Mouse (Mus musculus): Measurements from ENCODE around the gene Chrna9. TPM values are rescaled to one million over a fixed set of nuclear protein-coding genes. Genes with fewer than 3 reads are reported as not detected.

The Chrna9 gene
- total and polyA plus RNA-seq, 3 experiments, result 0.16 TPM; not detected in 2

GRCm38 (mm10) chr5:65919904-65920303, 14.8 kb upstream of the Chrna9 start:
- Histone ChIP-seq H3K9me3 (replicated peaks) (no peaks in the 10 kb centered on the region), H3K4me1 (ENCODE audit: insufficient read depth, low read depth, low read length) (no peaks in the 10 kb centered on the region), H3K27me3 (ENCODE audit: insufficient read depth, low read length) (peaks cover 3% of the 10 kb centered on the region), H3K36me3 (replicated peaks) (no peaks in the 10 kb centered on the region), H3K4me3 (ENCODE audit: low read depth, low read length) (no peak overlapping the region)
- ATAC-seq (ENCODE audit: extremely low read depth, insufficient number of reproducible peaks, low FRiP score, poor library complexity, severe bottlenecking) (no peak), DNase-seq (ENCODE audit: low spot score) (no peak)
- no peak for TF ChIP-seq TAL1 (conservative IDR thresholded peaks at IDR 0.05; ENCODE audit: low read depth, low read length)

GRCm38 (mm10) chr5:65920701-65921426, 13.9 kb upstream of the Chrna9 start:
- H3K4me1 ChIP-seq (ENCODE audit: insufficient read depth, low read depth, low read length), result no peaks in the 10 kb centered on the region
- no peaks in the 10 kb centered on the region for H3K36me3 ChIP-seq (replicated peaks)
- peaks cover 6% of the 10 kb centered on the region for H3K27me3 ChIP-seq (ENCODE audit: insufficient read depth, low read length)
- TF ChIP-seq GATA1 (IDR thresholded peaks at IDR 0.05; ENCODE audit: borderline replicate concordance, low read length) (no peak), CTCF (IDR thresholded peaks at IDR 0.05; ENCODE audit: low read depth, low read length) (no peak), POLR2AphosphoS5 (IDR thresholded peaks at IDR 0.05; ENCODE audit: insufficient replicate concordance, low read depth, low read length) (no peak), GATA2 (IDR thresholded peaks at IDR 0.05; ENCODE audit: borderline replicate concordance, low read depth, low read length) (no peak), TAL1 (conservative IDR thresholded peaks at IDR 0.05; ENCODE audit: low read depth, low read length) (no peak)
- ATAC-seq (ENCODE audit: extremely low read depth, insufficient number of reproducible peaks, low FRiP score, poor library complexity, severe bottlenecking), result no peak
- no peak for DNase-seq (ENCODE audit: low spot score)
- H3K4me3 ChIP-seq (ENCODE audit: low read depth, low read length), result no peak overlapping the region
- no peaks in the 10 kb centered on the region for H3K9me3 ChIP-seq (replicated peaks)

- ATAC-seq (ENCODE audit: extremely low read depth, insufficient number of reproducible peaks, low FRiP score, poor library complexity, severe bottlenecking) (no peak), DNase-seq (ENCODE audit: low spot score) (no peak)
- Histone ChIP-seq H3K4me1 (ENCODE audit: insufficient read depth, low read depth, low read length) (no peaks in the 10 kb centered on the region), H3K27me3 (ENCODE audit: insufficient read depth, low read length) (peaks cover 8% of the 10 kb centered on the region), H3K9me3 (replicated peaks) (no peaks in the 10 kb centered on the region), H3K36me3 (replicated peaks) (no peaks in the 10 kb centered on the region), H3K4me3 (ENCODE audit: low read depth, low read length) (no peak overlapping the region)
- no peak for TF ChIP-seq TAL1 (conservative IDR thresholded peaks at IDR 0.05; ENCODE audit: low read depth, low read length)
- no peak for TF ChIP-seq GATA2 (IDR thresholded peaks at IDR 0.05; ENCODE audit: borderline replicate concordance, low read depth, low read length)
- TF ChIP-seq GATA1 (IDR thresholded peaks at IDR 0.05; ENCODE audit: borderline replicate concordance, low read length), result no peak
- no peak for TF ChIP-seq POLR2AphosphoS5 (IDR thresholded peaks at IDR 0.05; ENCODE audit: insufficient replicate concordance, low read depth, low read length)
- TF ChIP-seq CTCF (IDR thresholded peaks at IDR 0.05; ENCODE audit: low read depth, low read length), result no peak
These were observed 13.1 kb upstream of the Chrna9 start for GRCm38 (mm10) chr5:65921477-65922138.

- H3K4me1 ChIP-seq (ENCODE audit: insufficient read depth, low read depth, low read length), result no peaks in the 10 kb centered on the region
- no peaks in the 10 kb centered on the region for H3K36me3 ChIP-seq (replicated peaks)
- no peak for DNase-seq (ENCODE audit: low spot score)
- no peak overlapping the region for H3K4me3 ChIP-seq (ENCODE audit: low read depth, low read length)
- H3K27me3 ChIP-seq (ENCODE audit: insufficient read depth, low read length), result peaks cover 8% of the 10 kb centered on the region
- ATAC-seq (ENCODE audit: extremely low read depth, insufficient number of reproducible peaks, low FRiP score, poor library complexity, severe bottlenecking), result no peak
- no peaks in the 10 kb centered on the region for H3K9me3 ChIP-seq (replicated peaks)
- TF ChIP-seq GATA1 (IDR thresholded peaks at IDR 0.05; ENCODE audit: borderline replicate concordance, low read length), result no peak
- TF ChIP-seq POLR2AphosphoS5 (IDR thresholded peaks at IDR 0.05; ENCODE audit: insufficient replicate concordance, low read depth, low read length), result no peak
These were observed 8.1 kb upstream of the Chrna9 start for GRCm38 (mm10) chr5:65926666-65927065.

- H3K4me3 ChIP-seq (ENCODE audit: low read depth, low read length), result no peak overlapping the region
- DNase-seq (ENCODE audit: low spot score) (no peak), ATAC-seq (ENCODE audit: extremely low read depth, insufficient number of reproducible peaks, low FRiP score, poor library complexity, severe bottlenecking) (no peak)
- H3K9me3 ChIP-seq (replicated peaks), result no peaks in the 10 kb centered on the region
- no peaks in the 10 kb centered on the region for H3K4me1 ChIP-seq (ENCODE audit: insufficient read depth, low read depth, low read length)
- H3K27me3 ChIP-seq (ENCODE audit: insufficient read depth, low read length), result peaks cover 6% of the 10 kb centered on the region
- H3K36me3 ChIP-seq (replicated peaks), result no peaks in the 10 kb centered on the region
- no peak for TF ChIP-seq GATA2 (IDR thresholded peaks at IDR 0.05; ENCODE audit: borderline replicate concordance, low read depth, low read length)
- TF ChIP-seq CTCF (IDR thresholded peaks at IDR 0.05; ENCODE audit: low read depth, low read length), result no peak
- no peak for TF ChIP-seq GATA1 (IDR thresholded peaks at IDR 0.05; ENCODE audit: borderline replicate concordance, low read length)
- TF ChIP-seq POLR2AphosphoS5 (IDR thresholded peaks at IDR 0.05; ENCODE audit: insufficient replicate concordance, low read depth, low read length), result no peak
- TF ChIP-seq TAL1 (conservative IDR thresholded peaks at IDR 0.05; ENCODE audit: low read depth, low read length), result no peak
These were observed 5.6 kb upstream of the Chrna9 start for GRCm38 (mm10) chr5:65929162-65929561.

- no peaks in the 10 kb centered on the region for H3K36me3 ChIP-seq (replicated peaks)
- TF ChIP-seq GATA2 (IDR thresholded peaks at IDR 0.05; ENCODE audit: borderline replicate concordance, low read depth, low read length) (no peak), GATA1 (IDR thresholded peaks at IDR 0.05; ENCODE audit: borderline replicate concordance, low read length) (no peak), CTCF (IDR thresholded peaks at IDR 0.05; ENCODE audit: low read depth, low read length) (no peak), POLR2AphosphoS5 (IDR thresholded peaks at IDR 0.05; ENCODE audit: insufficient replicate concordance, low read depth, low read length) (no peak), TAL1 (conservative IDR thresholded peaks at IDR 0.05; ENCODE audit: low read depth, low read length) (no peak)
- no peaks in the 10 kb centered on the region for H3K9me3 ChIP-seq (replicated peaks)
- H3K4me1 ChIP-seq (ENCODE audit: insufficient read depth, low read depth, low read length), result no peaks in the 10 kb centered on the region
- DNase-seq (ENCODE audit: low spot score), result no peak
- H3K27me3 ChIP-seq (ENCODE audit: insufficient read depth, low read length), result peaks cover 4% of the 10 kb centered on the region; the same call in 1 of the 2 replicates
- no peak for ATAC-seq (ENCODE audit: extremely low read depth, insufficient number of reproducible peaks, low FRiP score, poor library complexity, severe bottlenecking)
- no peak overlapping the region for H3K4me3 ChIP-seq (ENCODE audit: low read depth, low read length)
These were observed 4.5 kb upstream of the Chrna9 start for GRCm38 (mm10) chr5:65930171-65930570.

All from G1E (cell line).